Mouse (Mus musculus): ENCODE measurements around the gene Gm5431. TPM values are rescaled to one million over a fixed set of nuclear protein-coding genes. Genes with fewer than 3 reads are reported as not detected.

Gm5431 gene
- polyA plus RNA-seq, 1 experiment from 2014 or later: 0.10 TPM

DNA sequence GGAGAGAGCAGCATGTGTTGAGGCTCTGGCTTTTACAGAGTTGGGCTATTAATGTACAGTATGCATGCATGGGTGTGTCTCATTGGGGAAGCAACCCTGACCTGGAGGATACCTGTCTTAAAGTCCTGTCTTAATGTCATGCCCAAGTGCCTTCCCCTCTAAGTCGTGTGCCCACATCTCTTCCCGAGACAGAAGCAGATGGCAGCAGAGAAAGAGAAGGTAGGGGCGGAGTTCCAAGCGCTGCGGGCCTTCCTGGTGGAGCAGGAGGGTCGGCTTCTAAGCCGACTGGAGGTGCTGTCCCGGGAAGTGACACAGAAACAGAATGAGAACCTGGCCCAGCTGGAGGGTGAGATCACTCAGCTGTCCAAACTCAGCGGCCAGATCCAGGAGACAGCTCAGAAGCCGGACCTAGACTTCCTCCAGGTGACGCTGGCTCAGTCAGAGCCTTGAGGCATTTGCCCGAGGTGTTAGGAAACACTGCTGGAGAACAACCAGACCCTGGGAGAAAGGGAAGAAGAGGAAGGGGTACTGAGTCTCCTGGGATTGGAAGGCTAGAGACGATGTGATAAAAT, 56.7 kb downstream of the Gm5431 start:
- DNase-seq (ENCODE audit: low spot score, missing footprints) (peak; percentile 21), ATAC-seq (ENCODE audit: low FRiP score) (no peak)
- WGBS: 41% methylated on average over 13 of the region's 13 CpGs

GRCm38 (mm10) chr11:48844309-48844708, 57.7 kb downstream of the Gm5431 start:
- H3K9ac ChIP-seq (ENCODE audit: low read length): no peak overlapping the region
- H3K27ac ChIP-seq (ENCODE audit: low read depth, low read length): no peak overlapping the region
- WGBS: 53% methylated on average over 6 of the region's 6 CpGs
- peaks cover 2% of the 10 kb centered on the region; the same call in 1 of the 2 replicates for H3K27me3 ChIP-seq (ENCODE audit: control insufficient read depth, insufficient read depth, low read length)
- peak; percentile 62 for DNase-seq (ENCODE audit: low spot score, missing footprints)
- H3K4me3 ChIP-seq (ENCODE audit: low read depth, low read length): no peak overlapping the region
- H3K4me2 ChIP-seq: no peak overlapping the region
- H3K9me3 ChIP-seq (ENCODE audit: control insufficient read depth, low read length): no peaks in the 10 kb centered on the region
- no peaks in the 10 kb centered on the region for H3K36me3 ChIP-seq (ENCODE audit: control insufficient read depth, insufficient read depth, low read length)
- H3K4me1 ChIP-seq (ENCODE audit: control insufficient read depth, insufficient read depth, low read length): no peaks in the 10 kb centered on the region
- no peak for ATAC-seq (ENCODE audit: low FRiP score)

More for the DNA sequence above, 56.7 kb downstream of the Gm5431 start:
- Histone ChIP-seq H3K36me3 (ENCODE audit: control insufficient read depth, insufficient read depth, low read length) (no peaks in the 10 kb centered on the region), H3K4me2 (no peak overlapping the region), H3K4me3 (ENCODE audit: low read depth, low read length) (no peak overlapping the region), H3K9ac (ENCODE audit: low read length) (no peak overlapping the region), H3K27ac (ENCODE audit: low read depth, low read length) (no peak overlapping the region), H3K27me3 (ENCODE audit: control insufficient read depth, insufficient read depth, low read length) (no peaks in the 10 kb centered on the region), H3K9me3 (ENCODE audit: control insufficient read depth, low read length) (no peaks in the 10 kb centered on the region), H3K4me1 (ENCODE audit: control insufficient read depth, insufficient read depth, low read length) (no peaks in the 10 kb centered on the region)

DNA sequence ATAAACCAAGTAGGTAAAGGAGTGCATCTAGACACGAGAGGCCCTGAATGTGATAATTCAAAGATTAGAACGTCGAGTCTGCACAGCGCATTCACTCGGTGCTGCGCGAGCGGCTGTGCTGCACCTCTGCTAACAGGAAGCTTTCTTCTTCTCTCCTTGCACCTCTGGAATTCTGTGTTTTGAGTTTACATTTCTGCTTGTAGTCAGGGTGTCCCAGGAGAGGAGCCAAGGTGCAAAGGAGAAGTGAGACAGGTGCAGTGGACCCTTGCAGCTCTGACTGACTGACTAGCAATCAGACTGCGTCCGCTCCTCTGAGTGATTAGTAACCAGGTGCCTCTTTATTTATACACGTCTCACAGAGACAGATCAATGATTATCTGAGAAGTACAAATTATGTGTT, 58.8 kb downstream of the Gm5431 start:
- H3K36me3 ChIP-seq (ENCODE audit: control insufficient read depth, insufficient read depth, low read length): no peaks in the 10 kb centered on the region
- no peak overlapping the region for H3K4me2 ChIP-seq
- peaks cover 5% of the 10 kb centered on the region for H3K4me1 ChIP-seq (ENCODE audit: control insufficient read depth, insufficient read depth, low read length)
- 84% methylated on average over 11 of the region's 11 CpGs for WGBS
- H3K27me3 ChIP-seq (ENCODE audit: control insufficient read depth, insufficient read depth, low read length): peaks cover 12% of the 10 kb centered on the region; the same call in 1 of the 2 replicates
- no peaks in the 10 kb centered on the region for H3K9me3 ChIP-seq (ENCODE audit: control insufficient read depth, low read length)
- no peak overlapping the region for H3K27ac ChIP-seq (ENCODE audit: low read depth, low read length)
- ATAC-seq (ENCODE audit: low FRiP score) (no peak), DNase-seq (ENCODE audit: low spot score, missing footprints) (no peak)
- H3K9ac ChIP-seq (ENCODE audit: low read length): no peak overlapping the region
- no peak overlapping the region for H3K4me3 ChIP-seq (ENCODE audit: low read depth, low read length)

DNA sequence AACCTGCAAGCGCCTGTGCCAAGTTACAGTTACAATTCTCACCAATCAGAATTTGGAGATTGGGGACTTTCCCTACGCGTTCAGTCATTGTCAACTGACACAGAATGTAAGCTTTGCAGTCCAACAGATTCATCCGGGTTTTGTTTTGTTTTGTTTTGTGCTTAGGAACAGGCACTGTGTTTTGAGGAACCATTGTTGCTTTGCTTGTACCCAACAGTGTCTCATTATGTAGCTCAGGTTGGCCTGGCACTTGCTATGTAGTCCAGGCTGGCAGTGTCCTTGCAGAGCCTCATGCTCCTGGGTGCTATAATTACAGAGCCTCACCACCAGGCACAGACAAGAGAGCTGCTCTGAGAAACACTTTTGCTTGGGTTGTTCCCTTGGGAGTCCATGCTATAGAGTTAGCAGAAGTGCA, 59.6 kb downstream of the Gm5431 start:
- 75% methylated on average over 4 of the region's 4 CpGs for WGBS
- Histone ChIP-seq H3K4me2 (no peak overlapping the region), H3K27ac (ENCODE audit: low read depth, low read length) (no peak overlapping the region), H3K9me3 (ENCODE audit: control insufficient read depth, low read length) (no peaks in the 10 kb centered on the region), H3K9ac (ENCODE audit: low read length) (no peak overlapping the region), H3K36me3 (ENCODE audit: control insufficient read depth, insufficient read depth, low read length) (no peaks in the 10 kb centered on the region), H3K4me1 (ENCODE audit: control insufficient read depth, insufficient read depth, low read length) (peaks cover 5% of the 10 kb centered on the region), H3K27me3 (ENCODE audit: control insufficient read depth, insufficient read depth, low read length) (peaks cover 13% of the 10 kb centered on the region; the same call in 1 of the 2 replicates), H3K4me3 (ENCODE audit: low read depth, low read length) (no peak overlapping the region)
- ATAC-seq (ENCODE audit: low FRiP score): no peak
- no peak for DNase-seq (ENCODE audit: low spot score, missing footprints)

GRCm38 (mm10) chr11:48841213-48841612, 60.8 kb downstream of the Gm5431 start:
- peaks cover 9% of the 10 kb centered on the region for H3K4me1 ChIP-seq (ENCODE audit: control insufficient read depth, insufficient read depth, low read length)
- ATAC-seq (ENCODE audit: low FRiP score) (no peak), DNase-seq (ENCODE audit: low spot score, missing footprints) (no peak)
- H3K36me3 ChIP-seq (ENCODE audit: control insufficient read depth, insufficient read depth, low read length): no peaks in the 10 kb centered on the region
- no peaks in the 10 kb centered on the region for H3K9me3 ChIP-seq (ENCODE audit: control insufficient read depth, low read length)
- H3K27me3 ChIP-seq (ENCODE audit: control insufficient read depth, insufficient read depth, low read length): peaks cover 22% of the 10 kb centered on the region
- H3K4me2 ChIP-seq: no peak overlapping the region
- no peak overlapping the region for H3K9ac ChIP-seq (ENCODE audit: low read length)
- H3K27ac ChIP-seq (ENCODE audit: low read depth, low read length): no peak overlapping the region
- WGBS: 91% methylated on average over 5 of the region's 5 CpGs
- no peak overlapping the region for H3K4me3 ChIP-seq (ENCODE audit: low read depth, low read length)

- no peak overlapping the region for H3K4me2 ChIP-seq
- H3K27me3 ChIP-seq (ENCODE audit: control insufficient read depth, insufficient read depth, low read length): peaks cover 25% of the 10 kb centered on the region
- H3K36me3 ChIP-seq (ENCODE audit: control insufficient read depth, insufficient read depth, low read length): no peaks in the 10 kb centered on the region
- ATAC-seq (ENCODE audit: low FRiP score) (no peak), DNase-seq (ENCODE audit: low spot score, missing footprints) (no peak)
- H3K9ac ChIP-seq (ENCODE audit: low read length): no peak overlapping the region
- H3K9me3 ChIP-seq (ENCODE audit: control insufficient read depth, low read length): no peaks in the 10 kb centered on the region
- peaks cover 9% of the 10 kb centered on the region for H3K4me1 ChIP-seq (ENCODE audit: control insufficient read depth, insufficient read depth, low read length)
- H3K27ac ChIP-seq (ENCODE audit: low read depth, low read length): no peak overlapping the region
- no peak overlapping the region for H3K4me3 ChIP-seq (ENCODE audit: low read depth, low read length)
Measured at GRCm38 (mm10) chr11:48840805-48841204, 61.2 kb downstream of the Gm5431 start.

GRCm38 (mm10) chr11:48838879-48839680, 62.9 kb downstream of the Gm5431 start:
- no peak for DNase-seq (ENCODE audit: low spot score, missing footprints)
- no peak for ATAC-seq (ENCODE audit: low FRiP score)
- 72% methylated on average over 10 of the region's 10 CpGs for WGBS
- peaks cover 25% of the 10 kb centered on the region for H3K27me3 ChIP-seq (ENCODE audit: control insufficient read depth, insufficient read depth, low read length)
- H3K4me3 ChIP-seq (ENCODE audit: low read depth, low read length): no peak overlapping the region
- H3K9me3 ChIP-seq (ENCODE audit: control insufficient read depth, low read length): no peaks in the 10 kb centered on the region
- H3K4me2 ChIP-seq: peak overlapping the region; percentile 89
- no peak overlapping the region for H3K27ac ChIP-seq (ENCODE audit: low read depth, low read length)
- H3K4me1 ChIP-seq (ENCODE audit: control insufficient read depth, insufficient read depth, low read length): peaks cover 9% of the 10 kb centered on the region
- no peak overlapping the region for H3K9ac ChIP-seq (ENCODE audit: low read length)
- H3K36me3 ChIP-seq (ENCODE audit: control insufficient read depth, insufficient read depth, low read length): no peaks in the 10 kb centered on the region

DNA sequence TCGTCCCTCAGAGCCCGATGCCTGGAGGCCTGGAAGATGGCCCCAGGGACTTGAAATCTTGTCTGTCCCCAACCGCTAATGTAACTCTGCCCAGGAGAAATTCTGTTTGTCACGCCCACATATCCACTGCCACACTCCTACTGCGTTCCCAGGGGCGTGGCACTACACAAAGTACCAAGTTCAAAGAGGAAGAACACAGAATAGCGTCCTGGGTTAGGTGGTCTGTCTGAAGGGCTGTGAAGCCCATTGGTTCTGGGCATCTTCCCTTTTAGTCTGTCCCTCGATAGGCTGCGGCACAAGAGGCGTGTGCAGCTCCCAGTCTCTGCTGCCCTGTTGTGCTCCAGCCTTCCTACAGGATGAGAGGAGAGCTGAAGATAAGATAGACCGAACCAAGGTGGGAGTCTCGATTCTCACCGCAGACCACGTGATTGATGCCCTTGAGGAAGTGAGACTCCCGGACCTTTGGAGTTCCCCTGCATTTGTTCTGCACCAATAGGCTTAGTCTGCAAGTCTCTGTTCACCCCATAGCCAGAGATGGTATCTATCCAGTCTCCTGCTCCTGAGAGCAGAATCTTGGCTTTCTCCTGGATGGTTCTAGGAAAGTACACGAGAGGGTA, 63.7 kb downstream of the Gm5431 start:
- Histone ChIP-seq H3K27me3 (ENCODE audit: control insufficient read depth, insufficient read depth, low read length) (peaks cover 25% of the 10 kb centered on the region), H3K4me1 (ENCODE audit: control insufficient read depth, insufficient read depth, low read length) (peaks cover 9% of the 10 kb centered on the region), H3K9me3 (ENCODE audit: control insufficient read depth, low read length) (no peaks in the 10 kb centered on the region), H3K9ac (ENCODE audit: low read length) (peak overlapping the region; percentile 48), H3K27ac (ENCODE audit: low read depth, low read length) (no peak overlapping the region), H3K4me2 (peak overlapping the region; percentile 89), H3K36me3 (ENCODE audit: control insufficient read depth, insufficient read depth, low read length) (no peaks in the 10 kb centered on the region), H3K4me3 (ENCODE audit: low read depth, low read length) (peak overlapping the region; percentile 68)
- no peak for ATAC-seq (ENCODE audit: low FRiP score)
- WGBS: 4% methylated on average over 16 of the region's 16 CpGs
- DNase-seq (ENCODE audit: low spot score, missing footprints): peak; percentile 88
